Mouse (Mus musculus): ENCODE data around the gene Bbs1. TPM values are rescaled to one million over a fixed set of nuclear protein-coding genes. Genes with fewer than 3 reads are reported as not detected.

The Bbs1 gene
- polyA plus RNA-seq, 1 experiment from 2014 or later, result 10.5 TPM

GRCm38 (mm10) chr19:4850281-4850680 lies 56.1 kb downstream of the Bbs1 start:
- H3K4me3 ChIP-seq, result no peak overlapping the region
- no peaks in the 10 kb centered on the region for H3K9me3 ChIP-seq
- peaks cover 6% of the 10 kb centered on the region; the same call in 1 of the 2 replicates for H3K4me1 ChIP-seq
- 48% methylated on average over 5 of the region's 5 CpGs for WGBS
- no peak overlapping the region for H3K4me2 ChIP-seq (replicated peaks)
- no peak overlapping the region for H3K9ac ChIP-seq
- no peak overlapping the region for H3K27ac ChIP-seq
- ATAC-seq (ENCODE audit: low FRiP score, low read depth), result no peak
- H3K27me3 ChIP-seq (replicated peaks), result no peaks in the 10 kb centered on the region
- H3K36me3 ChIP-seq, result no peaks in the 10 kb centered on the region

- H3K9ac ChIP-seq, result no peak overlapping the region
- H3K9me3 ChIP-seq, result no peaks in the 10 kb centered on the region
- 37% methylated on average over 4 of the region's 4 CpGs for WGBS
- no peaks in the 10 kb centered on the region for H3K36me3 ChIP-seq
- no peak for ATAC-seq (ENCODE audit: low FRiP score, low read depth)
- H3K4me3 ChIP-seq, result no peak overlapping the region
- H3K4me1 ChIP-seq, result 0 out of 2 replicates have a peak, but pooled peaks cover 4% of the 10 kb centered on the region
- H3K27me3 ChIP-seq (replicated peaks), result no peaks in the 10 kb centered on the region
- H3K4me2 ChIP-seq (replicated peaks), result no peak overlapping the region
- H3K27ac ChIP-seq, result no peak overlapping the region
These were observed 56.6 kb downstream of the Bbs1 start for GRCm38 (mm10) chr19:4849800-4850199.

DNA sequence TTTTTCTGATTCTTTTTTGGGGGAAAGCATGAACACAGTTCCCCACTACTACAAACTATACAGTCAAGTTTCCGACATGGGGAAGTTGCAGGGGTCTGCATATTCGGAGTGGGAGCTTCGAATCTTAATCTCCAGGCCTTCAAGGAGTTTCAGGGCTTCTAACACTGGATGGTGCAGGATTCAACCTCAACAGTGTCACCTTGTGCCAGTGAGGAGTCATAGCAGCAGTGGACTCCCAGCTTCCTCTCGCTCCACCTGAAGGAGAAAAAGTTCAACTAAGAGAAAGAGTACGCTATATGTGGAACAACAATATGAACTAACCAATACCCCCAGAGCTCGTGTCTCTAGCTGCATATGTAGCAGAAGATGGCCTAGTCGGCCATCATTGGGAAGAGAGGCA lies 58.9 kb downstream of the Bbs1 start:
- 47% methylated on average over 7 of the region's 7 CpGs for WGBS
- no peak overlapping the region for H3K4me3 ChIP-seq
- H3K27me3 ChIP-seq (replicated peaks), result no peaks in the 10 kb centered on the region
- no peak overlapping the region for H3K9ac ChIP-seq
- no peak for ATAC-seq (ENCODE audit: low FRiP score, low read depth)
- no peaks in the 10 kb centered on the region for H3K4me1 ChIP-seq
- no peaks in the 10 kb centered on the region for H3K36me3 ChIP-seq
- no peaks in the 10 kb centered on the region for H3K9me3 ChIP-seq
- H3K27ac ChIP-seq, result no peak overlapping the region
- no peak overlapping the region for H3K4me2 ChIP-seq (replicated peaks)

DNA sequence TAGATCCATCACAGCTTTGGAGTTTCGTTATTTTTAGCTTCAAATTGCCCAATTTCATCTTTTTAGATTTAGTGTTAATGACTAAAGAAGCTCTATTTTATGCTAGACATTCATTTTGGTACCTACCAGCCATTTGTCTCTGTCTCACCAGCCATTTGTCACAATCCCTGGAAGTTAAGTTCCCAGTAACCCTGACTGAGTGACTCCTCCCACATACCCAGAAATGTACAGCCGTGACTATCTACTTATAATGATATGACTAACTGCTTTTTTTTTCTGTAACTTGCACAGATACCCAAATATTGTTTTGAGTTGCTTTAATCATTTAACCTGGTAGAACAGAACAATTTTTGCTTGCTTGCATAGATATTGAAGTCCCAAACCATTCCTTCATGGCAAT lies 60.6 kb downstream of the Bbs1 start:
- no peak overlapping the region for H3K9ac ChIP-seq
- no peak for ATAC-seq (ENCODE audit: low FRiP score, low read depth)
- no peak overlapping the region for H3K4me2 ChIP-seq (replicated peaks)
- H3K9me3 ChIP-seq, result no peaks in the 10 kb centered on the region
- WGBS, result 77% methylated on average over 2 of the region's 2 CpGs
- no peak overlapping the region for H3K4me3 ChIP-seq
- no peaks in the 10 kb centered on the region for H3K36me3 ChIP-seq
- no peak overlapping the region for H3K27ac ChIP-seq
- peaks cover 10% of the 10 kb centered on the region for H3K27me3 ChIP-seq (replicated peaks)
- no peaks in the 10 kb centered on the region for H3K4me1 ChIP-seq

DNA sequence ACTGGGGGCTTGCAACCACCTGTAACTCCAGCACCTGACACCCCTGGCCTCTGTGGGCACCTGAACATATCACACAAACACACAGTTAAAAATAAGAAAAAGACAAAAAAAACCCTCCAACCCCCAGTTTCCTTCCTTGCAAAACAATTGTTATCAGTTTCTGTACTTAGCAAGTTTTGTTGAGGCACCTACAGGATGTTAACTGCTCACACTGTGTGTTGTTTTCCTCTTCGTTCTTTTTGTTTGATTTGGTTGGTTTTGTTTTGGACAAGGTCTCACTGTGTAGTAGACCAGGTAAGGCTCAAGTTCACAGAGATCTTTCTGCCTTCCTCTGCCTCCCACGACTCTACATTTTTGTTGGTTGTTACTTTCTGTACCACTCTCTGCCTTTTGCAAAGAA lies 63.8 kb downstream of the Bbs1 start:
- Histone ChIP-seq H3K4me2 (replicated peaks) (no peak overlapping the region), H3K27ac (no peak overlapping the region), H3K4me3 (no peak overlapping the region), H3K9ac (no peak overlapping the region), H3K9me3 (no peaks in the 10 kb centered on the region), H3K27me3 (replicated peaks) (peaks cover 22% of the 10 kb centered on the region), H3K4me1 (peaks cover 19% of the 10 kb centered on the region), H3K36me3 (no peaks in the 10 kb centered on the region)
- ATAC-seq (ENCODE audit: low FRiP score, low read depth), result no peak
- 71% methylated on average over 2 of the region's 2 CpGs for WGBS

DNA sequence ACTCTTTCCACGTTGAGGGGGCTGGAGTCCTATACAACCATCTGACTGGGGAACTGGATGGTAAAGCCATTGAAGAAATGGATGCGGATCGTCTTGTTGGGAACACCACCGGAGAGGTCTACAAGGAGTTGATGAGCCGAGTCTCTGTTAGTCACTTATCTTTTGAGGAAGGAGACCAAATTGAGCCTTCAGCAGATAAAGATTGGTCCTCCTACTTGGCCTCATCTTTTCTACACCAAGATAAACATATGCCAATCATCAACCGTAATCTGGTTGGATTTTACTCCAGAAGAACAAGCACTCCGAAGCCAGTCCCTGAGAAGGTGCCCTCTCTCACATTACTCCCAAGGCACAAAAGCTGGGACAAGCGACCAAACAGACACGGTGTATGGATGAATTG lies 65.6 kb downstream of the Bbs1 start:
- Histone ChIP-seq H3K4me2 (replicated peaks) (no peak overlapping the region), H3K4me3 (no peak overlapping the region), H3K27me3 (replicated peaks) (peaks cover 22% of the 10 kb centered on the region), H3K36me3 (no peaks in the 10 kb centered on the region), H3K9me3 (no peaks in the 10 kb centered on the region), H3K4me1 (peaks cover 19% of the 10 kb centered on the region), H3K9ac (no peak overlapping the region), H3K27ac (no peak overlapping the region)
- no peak for ATAC-seq (ENCODE audit: low FRiP score, low read depth)
- WGBS, result 85% methylated on average over 9 of the region's 9 CpGs

GRCm38 (mm10) chr19:4839149-4839548 lies 67.3 kb downstream of the Bbs1 start, which contains the start of the genes Ccs and Ccdc87:
Gene Ccs, minus strand, starts transcription at chr19:4839332.
Gene Ccdc87, plus strand, starts transcription at chr19:4839366.
- peaks cover 19% of the 10 kb centered on the region for H3K4me1 ChIP-seq
- peak; percentile 98 for ATAC-seq (ENCODE audit: low FRiP score, low read depth)
- H3K4me2 ChIP-seq (replicated peaks), result peak within 1 kb of the TSS; percentile 97
- peak within 1 kb of the TSS; percentile 63 for H3K9ac ChIP-seq
- peak within 1 kb of the TSS; percentile 57 for H3K4me3 ChIP-seq
- 0 out of 2 replicates have a peak, but pooled peaks cover 3% of the 10 kb centered on the region for H3K36me3 ChIP-seq
- no peaks in the 10 kb centered on the region for H3K9me3 ChIP-seq
- H3K27me3 ChIP-seq (replicated peaks), result peaks cover 22% of the 10 kb centered on the region
- under 1% methylated on average over 25 of the region's 25 CpGs for WGBS
- H3K27ac ChIP-seq, result no peak within 1 kb of the TSS

GRCm38 (mm10) chr19:4838526-4839140 lies 67.8 kb downstream of the Bbs1 start:
- Histone ChIP-seq H3K27ac (no peak overlapping the region), H3K4me3 (peak overlapping the region; percentile 57), H3K4me1 (peaks cover 19% of the 10 kb centered on the region), H3K27me3 (replicated peaks) (peaks cover 22% of the 10 kb centered on the region), H3K9me3 (no peaks in the 10 kb centered on the region), H3K4me2 (replicated peaks) (peak overlapping the region; percentile 97), H3K36me3 (0 out of 2 replicates have a peak, but pooled peaks cover 3% of the 10 kb centered on the region), H3K9ac (peak overlapping the region; percentile 63)
- WGBS, result 41% methylated on average over 10 of the region's 10 CpGs
- ATAC-seq (ENCODE audit: low FRiP score, low read depth), result 0 out of 2 replicates have a peak, but pooled peaks have one; percentile 21

GRCm38 (mm10) chr19:4837049-4837448 lies 69.4 kb downstream of the Bbs1 start:
- no peak overlapping the region for H3K27ac ChIP-seq
- no peak overlapping the region for H3K4me3 ChIP-seq
- H3K9ac ChIP-seq, result no peak overlapping the region
- peaks cover 19% of the 10 kb centered on the region for H3K4me1 ChIP-seq
- peaks cover 10% of the 10 kb centered on the region; the same call in 1 of the 2 replicates for H3K36me3 ChIP-seq
- peaks cover 22% of the 10 kb centered on the region for H3K27me3 ChIP-seq (replicated peaks)
- no peak overlapping the region for H3K4me2 ChIP-seq (replicated peaks)
- ATAC-seq (ENCODE audit: low FRiP score, low read depth), result no peak
- H3K9me3 ChIP-seq, result no peaks in the 10 kb centered on the region
- WGBS, result 89% methylated on average over 6 of the region's 6 CpGs

Other genes starting within 250 kb of the Bbs1 start
- gene Gm960, start 208.0 kb downstream of the Bbs1 start, polyA plus RNA-seq (2016; fragmentation: Nextera tagmentation; extraction: Ambion mirVana), result 3.8 and 5.9 TPM in 2 replicates
- gene Sptbn2, start 195.5 kb downstream of the Bbs1 start, polyA plus RNA-seq (2016; fragmentation: Nextera tagmentation; extraction: Ambion mirVana), result 39.5 and 41.8 TPM in 2 replicates
- 157 and 164 TPM in 2 replicates for gene Rbm4b, start 150.1 kb downstream of the Bbs1 start, polyA plus RNA-seq (2016; fragmentation: Nextera tagmentation; extraction: Ambion mirVana)
- 102 and 106 TPM in 2 replicates for gene Rbm4, start 112.7 kb downstream of the Bbs1 start, polyA plus RNA-seq (2016; fragmentation: Nextera tagmentation; extraction: Ambion mirVana)
- gene Gm21992, start 95.0 kb downstream of the Bbs1 start, polyA plus RNA-seq (2016; fragmentation: Nextera tagmentation; extraction: Ambion mirVana), result 28.1 and 34.7 TPM in 2 replicates
- gene Rbm14, start 95.0 kb downstream of the Bbs1 start, polyA plus RNA-seq (2016; fragmentation: Nextera tagmentation; extraction: Ambion mirVana), result 96.3 and 97.1 TPM in 2 replicates
- 42.3 and 44.1 TPM in 2 replicates for gene Ccs, start 67.3 kb downstream of the Bbs1 start, polyA plus RNA-seq (2016; fragmentation: Nextera tagmentation; extraction: Ambion mirVana)
- gene Ccdc87, start 67.3 kb downstream of the Bbs1 start, polyA plus RNA-seq (2016; fragmentation: Nextera tagmentation; extraction: Ambion mirVana), result 0.14 and 0.26 TPM in 2 replicates
- 59.0 and 61.8 TPM in 2 replicates for gene Ctsf, start 51.5 kb downstream of the Bbs1 start, polyA plus RNA-seq (2016; fragmentation: Nextera tagmentation; extraction: Ambion mirVana)
- gene Actn3, start 28.7 kb downstream of the Bbs1 start, polyA plus RNA-seq (2016; fragmentation: Nextera tagmentation; extraction: Ambion mirVana), result 3.3 TPM in 2 replicates
- gene Zdhhc24, start 28.0 kb downstream of the Bbs1 start, polyA plus RNA-seq (2016; fragmentation: Nextera tagmentation; extraction: Ambion mirVana), result 21.4 and 22.1 TPM in 2 replicates
- gene Dpp3, start 21.7 kb upstream of the Bbs1 start, polyA plus RNA-seq (2016; fragmentation: Nextera tagmentation; extraction: Ambion mirVana), result 167 and 171 TPM in 2 replicates
- 4.9 and 6.5 TPM in 2 replicates for gene Peli3, start 36.5 kb upstream of the Bbs1 start, polyA plus RNA-seq (2016; fragmentation: Nextera tagmentation; extraction: Ambion mirVana)
- gene Mrpl11, start 55.5 kb upstream of the Bbs1 start, polyA plus RNA-seq (2016; fragmentation: Nextera tagmentation; extraction: Ambion mirVana), result 126 and 132 TPM in 2 replicates
- gene Npas4, start 83.7 kb upstream of the Bbs1 start, polyA plus RNA-seq (2016; fragmentation: Nextera tagmentation; extraction: Ambion mirVana), result 0.06 and 0.08 TPM in 2 replicates
- 6.1 and 6.2 TPM in 2 replicates for gene Slc29a2, start 117.2 kb upstream of the Bbs1 start, polyA plus RNA-seq (2016; fragmentation: Nextera tagmentation; extraction: Ambion mirVana)
- 48.2 and 50.0 TPM in 2 replicates for gene B4gat1, start 132.2 kb upstream of the Bbs1 start, polyA plus RNA-seq (2016; fragmentation: Nextera tagmentation; extraction: Ambion mirVana)
- 2.4 and 3.4 TPM in 2 replicates for gene AC124502.3, start 132.3 kb upstream of the Bbs1 start, polyA plus RNA-seq (2016; fragmentation: Nextera tagmentation; extraction: Ambion mirVana)
- gene Brms1, start 134.7 kb upstream of the Bbs1 start, polyA plus RNA-seq (2016; fragmentation: Nextera tagmentation; extraction: Ambion mirVana), result 58.7 TPM in 2 replicates
- gene Rin1, start 143.9 kb upstream of the Bbs1 start, polyA plus RNA-seq (2016; fragmentation: Nextera tagmentation; extraction: Ambion mirVana), result 2.0 and 2.5 TPM in 2 replicates
- gene Cd248, start 161.4 kb upstream of the Bbs1 start, polyA plus RNA-seq (2016; fragmentation: Nextera tagmentation; extraction: Ambion mirVana), result 22.9 and 26.3 TPM in 2 replicates
- 2.5 and 2.8 TPM in 2 replicates for gene Tmem151a, start 178.9 kb upstream of the Bbs1 start, polyA plus RNA-seq (2016; fragmentation: Nextera tagmentation; extraction: Ambion mirVana)
- gene Yif1a, start 181.9 kb upstream of the Bbs1 start, polyA plus RNA-seq (2016; fragmentation: Nextera tagmentation; extraction: Ambion mirVana), result 66.3 and 69.1 TPM in 2 replicates
- gene Cnih2, start 191.9 kb upstream of the Bbs1 start, polyA plus RNA-seq (2016; fragmentation: Nextera tagmentation; extraction: Ambion mirVana), result 231 and 236 TPM in 2 replicates
- gene Rab1b, start 200.4 kb upstream of the Bbs1 start, polyA plus RNA-seq (2016; fragmentation: Nextera tagmentation; extraction: Ambion mirVana), result 245 and 247 TPM in 2 replicates
- gene Klc2, start 211.9 kb upstream of the Bbs1 start, polyA plus RNA-seq (2016; fragmentation: Nextera tagmentation; extraction: Ambion mirVana), result 62.6 and 63.1 TPM in 2 replicates